Mouse (Mus musculus) neural tube, embryonic 11.5 days (tissue): ENCODE data around the gene Prss32. TPM values are rescaled to one million over a fixed set of nuclear protein-coding genes. Genes with fewer than 3 reads are reported as not detected.
"Not testable (repeated sequence)": the region's sequence is repeated elsewhere in the genome, so short reads cannot be mapped to it uniquely, and the experiment has no call there.

ENCODE experiments used
- ATAC-seq: fragments of 200-750 bp; cut with Nextera tagmentation; 2 replicates; pipeline ENCODE4 v1.8.0; 2017; ENCODE audit warnings: moderate number of reproducible peaks, mild to moderate bottlenecking, moderate TSS enrichment, moderate library complexity; ENCODE audit not compliant: insufficient read depth, low FRiP score, low TSS enrichment
- DNase-seq: peaks from one replicate; pipeline ENCODE4 v3.0.0-alpha.2; 2015; ENCODE audit warnings: low spot score
- H3K27ac ChIP-seq: fragments of 300-500 bp; sonication (generic); 2 replicates; pipeline ENCODE4 v1.5.1; 2014; ENCODE audit warnings: low read depth, mild to moderate bottlenecking, low read length
- H3K27me3 ChIP-seq: fragments of 300-500 bp; sonication (generic); 2 replicates; pipeline ENCODE4 v1.6.1; 2014; ENCODE audit warnings: mild to moderate bottlenecking, low read length, mixed read lengths; ENCODE audit not compliant: control insufficient read depth, insufficient read depth
- H3K36me3 ChIP-seq: fragments of 300-500 bp; sonication (generic); 2 replicates; pipeline ENCODE4 v1.6.1; 2014; ENCODE audit warnings: mild to moderate bottlenecking, low read length, moderate library complexity, mixed read lengths; ENCODE audit not compliant: control insufficient read depth, insufficient read depth
- H3K4me1 ChIP-seq: fragments of 300-500 bp; sonication (generic); 2 replicates; pipeline ENCODE4 v1.6.1; 2014; ENCODE audit warnings: low read length, mixed read lengths; ENCODE audit not compliant: control insufficient read depth, insufficient read depth
- H3K4me2 ChIP-seq: fragments of 300-500 bp; sonication (generic); 2 replicates; pipeline ENCODE4 v1.6.1; 2014; ENCODE audit warnings: low read depth, mild to moderate bottlenecking, moderate library complexity
- H3K4me3 ChIP-seq: fragments of 300-500 bp; sonication (generic); 2 replicates; pipeline ENCODE4 v1.5.1; 2014; ENCODE audit warnings: low read depth, low read length
- H3K9ac ChIP-seq: fragments of 300-500 bp; sonication (generic); 2 replicates; pipeline ENCODE4 v1.6.1; 2014; ENCODE audit warnings: mild to moderate bottlenecking, low read length
- H3K9me3 ChIP-seq: fragments of 300-500 bp; sonication (generic); 2 replicates; pipeline ENCODE4 v1.6.1; 2016; ENCODE audit warnings: low read length; ENCODE audit not compliant: control insufficient read depth
- WGBS: fragments of 180-500 bp; shearing (Covaris S2); extraction: QIAGEN DNeasy Blood & Tissue Kit; methylation state at CpG from one replicate; pipeline ENCODE4 v1.1.7; 2014; 5-methylcytosine and 5-hydroxymethylcytosine counted together
- microRNA-seq: library from miRNA; unstranded; fragments of <30 nt; microRNA quantifications from one replicate; pipeline ENCODE4, GENCODE M21; 2016
- polyA plus RNA-seq: library from polyadenylated mRNA; unstranded; fragments of >200 nt; fragmentation: Nextera tagmentation; extraction: Ambion mirVana; gene quantifications from 2 replicates; pipeline ENCODE4 v1.2.1, GENCODE M21; 2014

Prss32 gene
- polyA plus RNA-seq, 1 experiment from 2014 or later = not detected

- H3K4me1 ChIP-seq = no peaks in the 10 kb centered on the region
- no peak overlapping the region for H3K27ac ChIP-seq
- ATAC-seq (no peak), DNase-seq (no peak)
- WGBS = 88% methylated on average over 2 of the region's 2 CpGs
- no peaks in the 10 kb centered on the region for H3K27me3 ChIP-seq
- no peaks in the 10 kb centered on the region for H3K9me3 ChIP-seq
- no peak overlapping the region for H3K9ac ChIP-seq
- no peaks in the 10 kb centered on the region for H3K36me3 ChIP-seq
- H3K4me3 ChIP-seq = no peak overlapping the region
- no peak overlapping the region for H3K4me2 ChIP-seq
Measured at GRCm38 (mm10) chr17:23877166-23877565, 33.5 kb downstream of the Prss32 start.

DNA sequence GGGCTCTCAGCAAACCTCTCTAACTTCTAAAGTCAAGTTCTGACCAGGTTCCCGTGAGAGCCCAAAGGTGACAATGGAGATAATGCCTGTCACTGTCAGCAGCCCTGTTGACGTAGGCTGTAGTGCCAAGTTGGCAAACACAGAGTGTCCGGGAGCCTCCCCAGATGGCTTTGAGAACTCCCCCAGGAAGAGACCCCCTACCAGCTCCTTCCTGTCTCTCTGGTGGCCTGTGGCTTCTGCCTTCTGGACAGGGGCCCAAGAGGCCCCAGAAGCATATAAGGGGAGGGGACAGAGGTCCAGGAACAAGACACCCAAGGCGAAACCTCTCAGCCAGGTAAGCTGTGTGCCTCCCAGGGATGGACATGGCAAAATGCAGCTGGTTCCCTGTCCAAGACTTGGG, 36.9 kb downstream of the Prss32 start, which contains the start of the genes Dcpp1 and Dcpp2:
Dcpp1 (plus strand) TSS at position 301 of the 400 bp plus-strand sequence.
Dcpp2 (plus strand) TSS at position 305 of the 400 bp plus-strand sequence.
- H3K4me2 ChIP-seq, H3K9ac ChIP-seq, ATAC-seq, H3K27me3 ChIP-seq, H3K9me3 ChIP-seq, DNase-seq, H3K4me3 ChIP-seq, H3K4me1 ChIP-seq, H3K27ac ChIP-seq, H3K36me3 ChIP-seq: not testable (repeated sequence)
- 78% methylated on average over 4 of the region's 4 CpGs for WGBS

Small RNAs within 50 kb of the gene (microRNA-seq; reads per million reads assigned to microRNA genes)
- gene Mir5125 = 1.3 reads per million

Other genes with a start within 250 kb of the Prss32 start
- gene Zfp13, start 244.4 kb upstream of the Prss32 start, polyA plus RNA-seq = 19.7 and 20.3 TPM in 2 replicates
- gene Zscan10, start 243.0 kb upstream of the Prss32 start, polyA plus RNA-seq = 0.91 TPM in 1 of 2 replicates, not detected in the other
- 0.85 and 0.94 TPM in 2 replicates for gene Mmp25, start 198.6 kb upstream of the Prss32 start, polyA plus RNA-seq
- 0.54 TPM in 1 of 2 replicates, not detected in the other for gene Bicdl2, start 183.3 kb upstream of the Prss32 start, polyA plus RNA-seq
- gene Hcfc1r1, start 170.3 kb upstream of the Prss32 start, polyA plus RNA-seq = 52.5 and 60.1 TPM in 2 replicates
- 57.8 and 62.4 TPM in 2 replicates for gene Thoc6, start 170.0 kb upstream of the Prss32 start, polyA plus RNA-seq
- 2.3 and 3.6 TPM in 2 replicates for gene Tnfrsf12a, start 166.4 kb upstream of the Prss32 start, polyA plus RNA-seq
- gene Cldn6, start 164.6 kb upstream of the Prss32 start, polyA plus RNA-seq = 8.7 and 11.1 TPM in 2 replicates
- gene Cldn9, start 159.8 kb upstream of the Prss32 start, polyA plus RNA-seq = 1.3 and 1.9 TPM in 2 replicates
- gene 1520401A03Rik, start 121.1 kb upstream of the Prss32 start, polyA plus RNA-seq = 0.25 and 0.58 TPM in 2 replicates
- gene Pkmyt1, start 117.5 kb upstream of the Prss32 start, polyA plus RNA-seq = 37.2 and 44.5 TPM in 2 replicates
- 31.4 and 37.1 TPM in 2 replicates for gene Paqr4, start 103.0 kb upstream of the Prss32 start, polyA plus RNA-seq
- 6.8 and 7.8 TPM in 2 replicates for gene Kremen2, start 98.0 kb upstream of the Prss32 start, polyA plus RNA-seq
- gene Flywch1, start 72.3 kb upstream of the Prss32 start, polyA plus RNA-seq = 173 and 197 TPM in 2 replicates
- gene Flywch2, start 57.8 kb upstream of the Prss32 start, polyA plus RNA-seq = 29.1 and 32.6 TPM in 2 replicates
- 399 and 408 TPM in 2 replicates for gene Srrm2, start 53.3 kb upstream of the Prss32 start, polyA plus RNA-seq
- gene Elob, start 14.7 kb upstream of the Prss32 start, polyA plus RNA-seq = 1,025 and 1,061 TPM in 2 replicates
- gene Prss33, start 7.8 kb upstream of the Prss32 start, polyA plus RNA-seq = 0.18 TPM in 1 of 2 replicates, not detected in the other
- 1.3 and 1.8 TPM in 2 replicates for gene Prss41, start 317 bp downstream of the Prss32 start, polyA plus RNA-seq
- gene Prss21, start 24.2 kb downstream of the Prss32 start, polyA plus RNA-seq = not detected in 2 replicates
- gene Dcpp1, start 37.0 kb downstream of the Prss32 start, polyA plus RNA-seq = not detected in 2 replicates
- gene Dcpp2, start 37.0 kb downstream of the Prss32 start, polyA plus RNA-seq = not detected in 2 replicates
- gene Dcpp3, start 73.6 kb downstream of the Prss32 start, polyA plus RNA-seq = not detected in 2 replicates
- gene Sbp, start 97.8 kb downstream of the Prss32 start, polyA plus RNA-seq = not detected in 2 replicates
- gene Sbpl, start 111.4 kb downstream of the Prss32 start, polyA plus RNA-seq = not detected in 2 replicates
- not detected in 2 replicates for gene Prss30, start 136.7 kb downstream of the Prss32 start, polyA plus RNA-seq
- 0.17 TPM in 1 of 2 replicates, not detected in the other for gene Prss22, start 154.2 kb downstream of the Prss32 start, polyA plus RNA-seq
- gene Prss27, start 194.3 kb downstream of the Prss32 start, polyA plus RNA-seq = 0.37 TPM in 1 of 2 replicates, not detected in the other
- 87.6 and 94.5 TPM in 2 replicates for gene Kctd5, start 229.6 kb downstream of the Prss32 start, polyA plus RNA-seq